Mouse (Mus musculus) lung, embryonic 15.5 days (tissue): Measurements from ENCODE around the gene Nr1d1. TPM values are rescaled to one million over a fixed set of nuclear protein-coding genes. Genes with fewer than 3 reads are reported as not detected.

ENCODE experiments used
- ATAC-seq: fragments of 200-750 bp; cut with Nextera tagmentation; 2 replicates; pipeline ENCODE4 v1.8.0; 2017; ENCODE audit warnings: moderate number of reproducible peaks, borderline replicate concordance; ENCODE audit not compliant: low FRiP score, low TSS enrichment; ENCODE audit errors: extremely low read depth
- H3K27ac ChIP-seq: fragments of 300-500 bp; sonication (generic); 2 replicates; pipeline ENCODE4 v1.5.1; 2015; ENCODE audit warnings: moderate library complexity, mild to moderate bottlenecking, inconsistent platforms
- H3K27me3 ChIP-seq: fragments of 300-500 bp; sonication (generic); 2 replicates; pipeline ENCODE4 v1.6.1; 2015; ENCODE audit warnings: inconsistent platforms
- H3K36me3 ChIP-seq: fragments of 300-500 bp; sonication (generic); 2 replicates; pipeline ENCODE4 v1.6.1; 2015; ENCODE audit warnings: inconsistent platforms
- H3K4me1 ChIP-seq: fragments of 300-500 bp; sonication (generic); 2 replicates; pipeline ENCODE4 v1.6.1; 2015; ENCODE audit warnings: inconsistent platforms
- H3K4me2 ChIP-seq: fragments of 300-500 bp; sonication (generic); 2 replicates; pipeline ENCODE4 v1.6.1; 2015; ENCODE audit warnings: inconsistent platforms, mild to moderate bottlenecking, moderate library complexity
- H3K4me3 ChIP-seq: fragments of 300-500 bp; sonication (generic); 2 replicates; pipeline ENCODE4 v1.5.1; 2015; ENCODE audit warnings: mild to moderate bottlenecking, inconsistent platforms
- H3K9ac ChIP-seq: fragments of 300-500 bp; sonication (generic); 2 replicates; pipeline ENCODE4 v1.6.1; 2015; ENCODE audit warnings: inconsistent platforms
- H3K9me3 ChIP-seq: fragments of 300-500 bp; sonication (generic); 2 replicates; pipeline ENCODE4 v1.6.1; 2016; ENCODE audit warnings: inconsistent platforms
- WGBS: fragments of 180-500 bp; shearing (Covaris S2); methylation state at CpG from one replicate; pipeline ENCODE4 v1.1.7; 2015; 5-methylcytosine and 5-hydroxymethylcytosine counted together
- polyA plus RNA-seq: library from polyadenylated mRNA; unstranded; fragments of >200 nt; fragmentation: Nextera tagmentation; extraction: Ambion mirVana; gene quantifications from 2 replicates; pipeline ENCODE4 v1.2.1, GENCODE M21; 2015

Gene Nr1d1
- polyA plus RNA-seq, 1 experiment from 2014 or later = 1.5 TPM

- Histone ChIP-seq H3K9ac (no peak overlapping the region), H3K4me2 (no peak overlapping the region), H3K36me3 (peaks cover 54% of the 10 kb centered on the region), H3K4me3 (no peak overlapping the region), H3K27ac (no peak overlapping the region), H3K4me1 (peaks cover 42% of the 10 kb centered on the region), H3K9me3 (no peaks in the 10 kb centered on the region), H3K27me3 (no peaks in the 10 kb centered on the region)
- 90% methylated on average over 6 of the region's 6 CpGs for WGBS
- ATAC-seq = no peak
Measured at GRCm38 (mm10) chr11:98755726-98756380, 19.3 kb downstream of the Nr1d1 start.

- Histone ChIP-seq H3K27ac (peak overlapping the region; percentile 82), H3K27me3 (no peaks in the 10 kb centered on the region), H3K4me2 (no peak overlapping the region), H3K9ac (no peak overlapping the region), H3K9me3 (no peaks in the 10 kb centered on the region), H3K4me3 (no peak overlapping the region), H3K4me1 (peaks cover 54% of the 10 kb centered on the region), H3K36me3 (peaks cover 43% of the 10 kb centered on the region)
- WGBS = 22% methylated on average over 7 of the region's 7 CpGs
- ATAC-seq = peak; percentile 11
Measured at GRCm38 (mm10) chr11:98754621-98755181, 20.4 kb downstream of the Nr1d1 start.

GRCm38 (mm10) chr11:98754151-98754620 is 20.9 kb downstream of the Nr1d1 start:
- WGBS = 55% methylated on average over 9 of the region's 9 CpGs
- Histone ChIP-seq H3K9ac (no peak overlapping the region), H3K4me2 (no peak overlapping the region)

GRCm38 (mm10) chr11:98753264-98753663 is 21.9 kb downstream of the Nr1d1 start:
- no peak for ATAC-seq
- peaks cover 68% of the 10 kb centered on the region for H3K4me1 ChIP-seq
- H3K4me2 ChIP-seq = no peak overlapping the region
- H3K27me3 ChIP-seq = no peaks in the 10 kb centered on the region
- no peak overlapping the region for H3K4me3 ChIP-seq
- WGBS = 90% methylated on average over 5 of the region's 5 CpGs
- H3K9ac ChIP-seq = no peak overlapping the region
- H3K27ac ChIP-seq = 0 out of 2 replicates have a peak overlapping the region, but pooled peaks have one; percentile 82
- peaks cover 32% of the 10 kb centered on the region for H3K36me3 ChIP-seq
- H3K9me3 ChIP-seq = no peaks in the 10 kb centered on the region

More at GRCm38 (mm10) chr11:98754151-98754620, 20.9 kb downstream of the Nr1d1 start:
- Histone ChIP-seq H3K9me3 (no peaks in the 10 kb centered on the region), H3K27ac (peak overlapping the region; percentile 82), H3K27me3 (no peaks in the 10 kb centered on the region), H3K4me3 (no peak overlapping the region), H3K4me1 (peaks cover 59% of the 10 kb centered on the region), H3K36me3 (peaks cover 40% of the 10 kb centered on the region)
- ATAC-seq = no peak

- WGBS = 77% methylated on average over 10 of the region's 10 CpGs
- Histone ChIP-seq H3K9me3 (no peaks in the 10 kb centered on the region), H3K4me1 (peaks cover 74% of the 10 kb centered on the region), H3K4me3 (no peak overlapping the region), H3K27me3 (no peaks in the 10 kb centered on the region), H3K4me2 (no peak overlapping the region), H3K36me3 (peaks cover 29% of the 10 kb centered on the region), H3K9ac (no peak overlapping the region), H3K27ac (peak overlapping the region; percentile 93)
- ATAC-seq = no peak
Measured at GRCm38 (mm10) chr11:98752562-98753140, 22.5 kb downstream of the Nr1d1 start.

GRCm38 (mm10) chr11:98751221-98751782 is 23.8 kb downstream of the Nr1d1 start:
- Histone ChIP-seq H3K4me1 (peaks cover 86% of the 10 kb centered on the region), H3K4me2 (peak overlapping the region; percentile 49), H3K9ac (peak overlapping the region; percentile 25; the same call in 1 of the 2 replicates), H3K36me3 (peaks cover 15% of the 10 kb centered on the region), H3K27me3 (no peaks in the 10 kb centered on the region), H3K27ac (peak overlapping the region; percentile 93), H3K9me3 (no peaks in the 10 kb centered on the region), H3K4me3 (no peak overlapping the region)
- ATAC-seq = peak; percentile 23; the same call in 1 of the 2 replicates
- WGBS = 9% methylated on average over 6 of the region's 6 CpGs

GRCm38 (mm10) chr11:98750351-98751201 is 24.6 kb downstream of the Nr1d1 start:
- Histone ChIP-seq H3K9ac (peak overlapping the region; percentile 25; the same call in 1 of the 2 replicates), H3K27ac (peak overlapping the region; percentile 93), H3K36me3 (peaks cover 8% of the 10 kb centered on the region; the same call in 1 of the 2 replicates), H3K4me1 (peaks cover 93% of the 10 kb centered on the region), H3K27me3 (no peaks in the 10 kb centered on the region), H3K4me3 (no peak overlapping the region), H3K9me3 (no peaks in the 10 kb centered on the region), H3K4me2 (peak overlapping the region; percentile 49)
- peak; percentile 56 for ATAC-seq
- WGBS = 14% methylated on average over 17 of the region's 17 CpGs

- Histone ChIP-seq H3K9ac (no peak overlapping the region), H3K4me2 (peak overlapping the region; percentile 41; the same call in 1 of the 2 replicates)
- WGBS = 17% methylated on average over 5 of the region's 5 CpGs
Measured at GRCm38 (mm10) chr11:98749716-98750115, 25.4 kb downstream of the Nr1d1 start.

GRCm38 (mm10) chr11:98748506-98749416 is 26.4 kb downstream of the Nr1d1 start:
- ATAC-seq = no peak
- 23% methylated on average over 15 of the region's 15 CpGs for WGBS
- H3K9me3 ChIP-seq = no peaks in the 10 kb centered on the region
- H3K27me3 ChIP-seq = no peaks in the 10 kb centered on the region
- H3K4me3 ChIP-seq = no peak overlapping the region
- peak overlapping the region; percentile 93 for H3K27ac ChIP-seq
- peaks cover 98% of the 10 kb centered on the region for H3K4me1 ChIP-seq
- 0 out of 2 replicates have a peak, but pooled peaks cover 3% of the 10 kb centered on the region for H3K36me3 ChIP-seq
- H3K9ac ChIP-seq = peak overlapping the region; percentile 20; the same call in 1 of the 2 replicates
- H3K4me2 ChIP-seq = peak overlapping the region; percentile 41

More at GRCm38 (mm10) chr11:98749716-98750115, 25.4 kb downstream of the Nr1d1 start:
- ATAC-seq = no peak
- no peak overlapping the region for H3K4me3 ChIP-seq
- peaks cover 98% of the 10 kb centered on the region for H3K4me1 ChIP-seq
- no peaks in the 10 kb centered on the region for H3K9me3 ChIP-seq
- H3K27me3 ChIP-seq = no peaks in the 10 kb centered on the region
- H3K27ac ChIP-seq = peak overlapping the region; percentile 93
- 0 out of 2 replicates have a peak, but pooled peaks cover 8% of the 10 kb centered on the region for H3K36me3 ChIP-seq

GRCm38 (mm10) chr11:98747804-98748505 is 27.2 kb downstream of the Nr1d1 start:
- H3K36me3 ChIP-seq = no peaks in the 10 kb centered on the region
- no peaks in the 10 kb centered on the region for H3K27me3 ChIP-seq
- no peaks in the 10 kb centered on the region for H3K9me3 ChIP-seq
- no peak for ATAC-seq
- peak overlapping the region; percentile 20; the same call in 1 of the 2 replicates for H3K9ac ChIP-seq
- WGBS = 25% methylated on average over 6 of the region's 6 CpGs
- H3K4me2 ChIP-seq = peak overlapping the region; percentile 41
- H3K27ac ChIP-seq = peak overlapping the region; percentile 93
- H3K4me1 ChIP-seq = peaks cover 98% of the 10 kb centered on the region
- no peak overlapping the region for H3K4me3 ChIP-seq
